Mouse (Mus musculus) neutrophil, adult 59 days (primary cell): ENCODE measurements around the gene Zfand5. TPM values are rescaled to one million over a fixed set of nuclear protein-coding genes. Genes with fewer than 3 reads are reported as not detected.

Source experiments
- total RNA-seq, 2 experiments: library from RNA; stranded (reverse); gene quantifications; 1 replicate in 1 of 2; 2 replicates in 1 of 2; pipeline ENCODE4 v1.2.4; 2023

Gene Zfand5
- total RNA-seq = 100 to 1,000 TPM; 124 to 127 TPM

DNA sequence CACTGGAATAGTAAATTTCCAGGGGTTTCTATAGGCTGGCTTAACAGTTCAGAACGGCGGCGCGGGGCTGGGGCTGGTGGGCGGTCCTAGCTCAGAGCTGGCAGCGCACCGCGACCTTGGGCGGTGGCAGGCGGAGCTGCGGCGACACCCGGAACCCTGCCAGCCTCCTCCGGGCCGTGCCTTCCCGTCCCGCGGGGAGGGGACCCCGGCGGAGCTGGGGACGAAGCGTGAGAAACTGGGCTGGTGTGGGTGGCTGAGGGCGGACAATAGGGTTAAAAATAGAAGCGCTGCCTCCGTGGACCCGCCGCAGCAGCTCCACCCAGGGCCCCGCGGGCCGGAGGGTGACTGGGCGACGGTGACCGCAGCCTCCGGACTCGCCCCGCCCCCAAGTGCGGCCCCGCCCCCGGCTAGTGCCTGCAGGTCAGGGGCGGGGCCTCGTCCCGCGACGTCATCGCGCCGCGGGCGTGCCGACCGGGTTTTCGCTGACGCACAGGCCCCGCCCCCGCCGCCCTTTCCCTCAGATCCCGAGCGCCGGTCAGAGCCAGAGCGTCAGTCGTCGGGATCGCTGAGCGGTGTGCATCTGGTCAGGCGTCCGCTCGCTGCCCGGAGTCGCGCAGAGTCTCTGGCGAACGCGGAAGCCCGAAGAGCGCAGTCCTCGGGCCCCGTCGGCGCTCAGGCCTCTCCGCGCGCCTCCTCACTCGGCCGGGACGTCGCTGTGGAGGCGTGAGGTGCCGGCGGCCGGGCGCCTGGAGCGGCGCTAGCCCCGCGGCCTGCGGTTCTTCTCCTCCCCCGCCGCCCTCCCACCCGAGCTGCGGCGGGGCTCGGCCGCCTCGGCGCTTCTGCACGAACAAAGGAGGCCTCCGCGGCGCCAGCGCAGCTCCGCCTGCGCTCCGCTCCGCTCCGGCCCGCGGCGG is at the start of gene Zfand5:
Gene Zfand5, plus strand, starts transcription at position 538 of the 914 bp plus-strand sequence.

Other genes with a start within 250 kb of the Zfand5 start
- 100 to 1,000 TPM; 368 to 374 TPM for gene Gda, start 201.2 kb downstream of the Zfand5 start, total RNA-seq